Mouse (Mus musculus): Measurements from ENCODE around the gene Satb1.

DNA sequence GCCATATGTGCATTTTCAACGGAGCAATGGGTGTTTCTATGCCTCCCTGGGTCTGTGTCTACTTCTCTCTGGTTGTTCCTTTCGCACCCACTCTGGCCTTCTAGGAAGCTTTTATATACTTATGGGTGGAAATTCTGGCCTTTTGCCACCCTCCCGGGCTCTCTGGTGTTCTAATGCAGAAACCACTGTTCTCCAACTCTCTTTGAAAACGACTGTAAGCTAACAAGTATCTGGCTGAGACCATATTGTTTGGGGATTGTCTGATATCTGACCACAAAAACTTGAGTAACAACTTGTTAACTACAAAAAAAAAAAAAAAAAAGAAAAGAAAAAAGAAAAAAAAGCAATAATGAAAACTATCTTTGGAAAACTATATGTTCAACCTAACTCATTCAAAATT lies 73.6 kb downstream of the Satb1 start:
- no peak for TF ChIP-seq CTCF (IDR thresholded peaks at IDR 0.05; ENCODE audit: extremely low read depth, insufficient read depth, insufficient read length, insufficient replicate concordance)
- TF ChIP-seq POLR2A (IDR thresholded peaks at IDR 0.05; ENCODE audit: low read depth, low read length) = no peak
